Mouse (Mus musculus): ENCODE measurements around the gene Slc45a2.
A peak's percentile ranks its signal among the peaks of the same experiment; 100 is the strongest.
"Not testable (repeated sequence)": the region's sequence is repeated elsewhere in the genome, so short reads cannot be mapped to it uniquely, and the experiment has no call there.

Slc45a2 gene

DNA sequence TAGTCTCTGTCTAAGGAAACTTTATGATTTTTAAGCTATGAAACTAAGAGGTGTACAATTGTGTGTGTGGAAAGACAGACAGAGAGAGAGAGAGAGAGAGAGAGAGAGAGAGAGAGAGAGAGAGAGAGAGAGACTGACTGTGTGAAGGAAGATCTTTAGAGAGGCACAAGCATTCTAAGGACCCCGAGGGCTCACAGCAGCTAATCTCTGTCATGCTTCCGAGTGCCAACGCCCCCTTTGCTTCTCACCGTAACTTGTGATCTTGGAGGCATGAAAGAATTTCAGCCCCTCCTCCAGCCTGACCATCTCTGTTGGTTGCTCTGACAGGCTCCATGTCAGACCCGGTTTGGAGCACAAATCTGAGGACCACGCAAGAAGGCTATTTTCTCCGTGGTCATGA is at the start of gene Slc45a2:
Gene Slc45a2 (plus strand): TSS at position 301 of the 400 bp plus-strand sequence.
- no peak for DNase-seq

DNA sequence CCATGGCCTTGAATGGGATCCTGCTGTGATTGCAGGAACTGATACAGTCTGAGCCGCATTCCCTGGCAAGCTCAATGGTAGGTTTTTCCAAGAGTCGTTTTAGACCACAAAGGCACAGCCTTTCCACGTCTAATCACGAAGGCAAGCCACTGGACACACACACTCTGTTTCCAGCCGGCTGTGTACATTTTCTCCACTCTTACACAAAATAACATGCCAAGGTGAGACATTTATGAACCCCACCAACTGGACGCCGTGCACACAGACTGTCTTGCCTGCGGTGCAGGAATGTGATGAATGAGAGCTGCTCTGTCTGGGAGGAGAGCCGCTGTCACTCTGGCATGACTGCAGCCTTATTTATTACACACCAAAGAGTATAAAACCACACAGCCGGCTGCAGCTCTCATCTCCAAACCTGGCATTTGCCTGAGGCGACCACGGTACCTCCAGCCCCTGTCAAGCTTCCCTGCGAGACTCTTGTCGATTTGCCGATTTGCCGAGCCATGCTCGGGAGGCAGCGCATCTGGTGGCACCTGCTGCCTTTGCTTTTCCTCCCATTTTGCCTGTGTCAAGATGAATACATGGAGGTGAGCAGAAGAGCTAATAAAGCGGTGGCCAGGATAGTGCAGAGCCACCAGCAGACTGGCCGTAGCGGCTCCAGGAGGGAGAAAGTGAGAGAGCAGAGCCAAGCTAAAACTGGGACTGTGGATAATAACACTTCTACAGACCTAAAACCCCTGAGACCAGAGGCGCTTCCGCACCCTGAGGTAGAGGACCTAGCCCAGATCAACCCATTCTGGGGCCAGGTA is 48.4 kb upstream of the Slc45a2 start, which contains the start of gene C1qtnf3:
Gene C1qtnf3 (plus strand): TSS at position 382 of the 809 bp plus-strand sequence.
- DNase-seq: peak in 1 of 2 experiments; percentile 27

DNA sequence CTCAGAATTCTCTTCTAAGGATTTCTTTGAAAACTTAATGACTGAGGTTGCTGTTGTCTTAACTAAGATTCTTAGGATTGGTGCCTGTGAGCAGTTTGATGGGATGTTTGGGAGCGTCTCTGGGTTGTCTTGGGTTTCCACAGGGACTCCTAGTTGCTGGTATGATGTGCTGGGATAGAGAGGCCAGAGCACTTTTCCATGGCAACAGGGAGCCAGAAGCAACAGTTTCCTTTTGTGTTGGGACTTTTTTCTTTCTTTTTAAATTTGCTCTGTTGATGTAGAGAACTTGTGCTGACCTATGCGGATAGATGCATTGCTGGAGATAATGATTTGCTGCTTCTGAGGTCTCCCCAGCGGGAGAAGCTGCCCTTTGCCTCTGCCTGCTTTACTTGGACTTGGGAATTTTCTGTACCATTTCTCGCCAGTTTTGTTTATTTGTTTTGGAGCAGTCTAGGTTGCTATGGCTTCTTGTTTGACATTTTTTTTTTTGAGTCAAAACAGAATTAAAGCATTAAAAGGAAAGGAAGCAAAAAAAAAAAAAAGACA is 47.7 kb upstream of the Slc45a2 start:
- DNase-seq: peak; percentile 47 to 53

DNA sequence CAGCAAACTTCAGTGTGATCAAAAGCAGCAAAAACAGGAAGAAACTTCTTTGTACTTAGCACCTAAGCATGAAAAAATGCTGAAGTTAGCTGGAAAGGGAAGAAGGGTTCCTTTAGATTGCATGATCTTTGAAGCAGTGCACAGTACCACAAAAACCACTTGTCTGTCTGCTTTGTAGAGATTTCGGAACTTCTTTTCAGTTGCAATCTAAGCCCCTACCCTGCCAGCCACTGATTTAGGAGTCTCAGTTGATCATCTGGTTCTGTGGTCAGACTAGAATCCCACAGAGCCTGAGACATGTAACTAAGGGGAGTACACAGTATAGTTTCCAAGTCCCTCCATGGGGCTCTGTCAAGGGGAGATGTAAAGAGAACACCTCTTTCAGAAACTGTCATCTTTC is 47.1 kb upstream of the Slc45a2 start:
- DNase-seq: no peak

DNA sequence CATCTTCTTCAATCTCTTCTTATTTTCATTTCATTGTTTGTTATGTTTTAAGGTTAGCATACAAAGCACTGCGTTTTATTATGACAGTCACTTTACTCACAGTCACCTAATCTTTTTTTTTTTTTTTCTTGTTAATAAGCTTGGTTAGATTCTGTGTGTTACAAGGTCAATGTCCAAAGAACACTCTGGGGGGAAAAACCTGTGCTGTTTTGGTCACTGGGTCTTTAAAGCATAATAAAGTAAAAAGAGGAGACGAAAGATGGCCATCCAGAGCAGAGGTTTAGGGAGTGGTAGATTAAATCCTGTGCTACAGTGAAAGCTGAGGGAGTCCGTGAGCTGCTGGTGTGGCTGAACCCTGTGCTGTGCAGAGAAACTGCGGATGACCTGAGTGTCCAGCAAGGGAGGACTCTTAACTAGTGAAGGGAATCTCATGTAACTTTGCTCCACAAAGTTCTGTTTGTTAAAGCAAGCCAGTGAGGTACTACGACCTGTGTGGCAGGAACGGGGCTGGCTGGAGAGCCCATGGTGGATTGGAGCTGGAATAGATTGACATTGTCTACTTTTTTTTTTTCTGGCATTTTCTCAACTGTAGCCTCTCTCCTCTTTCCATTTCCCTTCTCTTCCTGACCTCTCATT is 46.0 kb upstream of the Slc45a2 start:
- peak; percentile 40 to 54 for DNase-seq

DNA sequence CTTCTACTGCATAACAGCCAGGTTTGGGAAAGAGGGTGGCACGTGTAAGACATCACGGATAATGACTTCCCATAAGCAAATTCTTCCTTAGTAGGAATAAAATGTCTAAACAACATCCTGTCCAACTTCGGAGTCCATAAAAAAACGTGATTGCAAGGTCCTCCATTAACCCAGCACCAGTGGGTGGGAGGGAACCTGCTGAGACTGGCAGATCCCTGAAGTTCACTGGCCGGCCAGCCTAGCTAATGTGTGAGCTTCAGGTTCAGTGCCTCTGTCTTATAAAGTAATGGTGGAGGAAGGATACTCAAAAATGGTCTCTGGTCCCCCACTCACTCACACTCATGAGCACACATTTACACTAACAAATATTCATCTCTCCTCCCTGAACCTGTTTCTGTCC is 45.4 kb upstream of the Slc45a2 start:
- DNase-seq: peak; percentile 69 to 70

DNA sequence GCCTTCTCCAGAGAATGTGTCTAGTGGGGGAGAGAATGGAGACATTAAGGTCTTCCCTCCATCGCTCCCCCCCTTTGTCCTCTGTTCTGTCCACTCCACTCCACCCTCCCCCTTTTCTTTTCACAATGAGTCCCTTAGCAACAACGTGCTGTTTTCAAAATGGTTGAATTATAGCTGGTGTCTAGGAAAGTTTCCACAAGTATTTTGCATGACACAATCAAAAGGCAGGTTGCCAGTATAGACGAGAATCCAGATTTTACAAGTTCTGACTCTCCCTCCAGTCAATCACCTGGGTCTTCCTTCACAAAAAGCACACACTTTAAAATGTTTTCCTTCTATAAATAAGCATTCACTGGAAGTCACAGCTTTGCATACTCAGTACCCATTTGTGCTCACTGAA is 43.8 kb upstream of the Slc45a2 start:
- DNase-seq: no peak

DNA sequence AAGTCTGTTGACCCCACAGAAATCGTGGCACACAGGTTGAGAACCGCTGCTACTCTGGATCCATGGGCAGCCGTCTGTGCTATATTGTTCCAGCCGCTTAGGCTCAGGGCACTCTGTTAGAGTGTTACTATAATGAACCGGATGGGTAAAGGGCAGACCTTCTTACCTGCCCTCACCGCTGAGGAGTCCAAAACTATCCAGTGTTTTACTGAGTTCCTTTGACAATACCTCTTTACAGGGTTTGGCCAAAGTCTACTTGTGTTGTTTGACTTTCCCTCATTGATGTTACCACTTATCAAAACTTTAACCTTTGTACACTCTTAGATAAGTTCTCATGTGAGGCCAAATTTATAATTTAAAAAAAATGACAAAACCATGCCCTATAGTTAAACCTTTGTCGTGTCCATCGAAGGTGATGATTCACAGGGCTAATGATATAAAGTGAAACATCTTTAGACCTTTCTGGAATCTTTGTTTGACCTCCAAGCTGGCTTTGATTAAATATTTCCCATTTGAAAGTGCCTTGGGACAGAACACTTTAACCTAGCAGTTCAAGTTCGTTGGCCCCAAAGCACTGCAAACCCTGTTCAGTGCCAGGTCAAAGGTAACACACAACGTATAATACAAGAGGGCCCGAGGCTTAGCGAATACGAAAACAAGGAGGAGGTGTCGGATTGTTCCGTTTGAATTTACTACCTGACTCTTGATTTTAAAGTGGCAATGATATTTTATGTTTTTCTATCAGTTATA is 41.1 kb upstream of the Slc45a2 start:
- peak; percentile 62 to 69 for DNase-seq

DNA sequence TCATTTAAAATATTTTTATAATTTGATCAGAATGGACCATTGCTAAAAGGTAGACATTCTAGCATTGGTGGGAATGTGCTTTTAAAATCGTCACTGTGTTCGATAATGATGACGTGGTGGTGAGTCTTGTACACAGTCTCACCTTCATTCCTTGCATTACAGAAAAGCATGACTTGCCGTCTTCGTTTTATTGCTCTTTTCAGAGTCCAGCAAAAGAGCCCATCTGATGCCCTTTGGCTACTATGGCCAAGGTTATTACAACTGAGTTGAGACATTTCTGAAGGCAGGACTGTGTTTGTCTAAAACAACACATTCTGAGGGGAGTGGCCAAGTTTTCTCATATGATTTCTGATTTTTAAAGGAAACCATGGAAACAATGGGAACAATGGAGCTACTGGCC is 40.3 kb upstream of the Slc45a2 start:
- no peak for DNase-seq

DNA sequence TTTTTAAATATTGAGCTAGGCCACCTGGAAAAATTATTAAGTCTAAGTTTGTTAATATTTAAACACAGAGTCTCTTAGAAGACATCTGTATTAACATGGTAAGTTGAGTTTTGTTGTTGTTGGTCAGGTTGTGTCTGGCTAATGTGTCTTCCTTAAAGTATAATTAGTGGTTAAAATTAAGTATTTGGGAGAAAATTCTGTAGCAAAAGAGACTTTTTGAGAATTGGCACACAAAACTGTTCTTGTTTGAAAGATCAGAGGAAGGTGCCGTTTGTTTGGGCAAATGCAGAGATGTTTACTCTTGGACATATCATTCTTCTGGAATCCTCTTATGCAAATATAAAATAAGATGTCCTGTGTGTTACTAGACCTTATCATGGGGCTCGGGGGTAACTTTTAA is 37.9 kb upstream of the Slc45a2 start:
- no peak for DNase-seq

DNA sequence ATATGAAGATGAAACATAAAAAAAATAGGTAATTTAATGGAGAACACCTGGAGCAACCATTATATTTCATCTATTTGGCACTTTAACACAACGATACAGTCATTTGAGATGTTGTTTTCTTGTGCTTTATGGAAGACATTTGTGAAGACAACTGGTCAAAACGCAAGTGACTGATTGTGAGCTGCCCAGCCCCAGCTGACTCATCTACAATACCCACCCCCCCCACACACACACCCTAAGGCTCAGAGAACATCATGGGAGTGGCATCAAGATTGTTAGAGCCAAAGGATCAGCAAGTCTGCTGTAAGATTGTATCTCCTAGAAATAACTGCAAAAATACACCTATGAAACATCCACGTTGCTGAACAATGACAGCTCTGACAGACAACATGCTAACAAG is 31.1 kb upstream of the Slc45a2 start:
- no peak for DNase-seq

DNA sequence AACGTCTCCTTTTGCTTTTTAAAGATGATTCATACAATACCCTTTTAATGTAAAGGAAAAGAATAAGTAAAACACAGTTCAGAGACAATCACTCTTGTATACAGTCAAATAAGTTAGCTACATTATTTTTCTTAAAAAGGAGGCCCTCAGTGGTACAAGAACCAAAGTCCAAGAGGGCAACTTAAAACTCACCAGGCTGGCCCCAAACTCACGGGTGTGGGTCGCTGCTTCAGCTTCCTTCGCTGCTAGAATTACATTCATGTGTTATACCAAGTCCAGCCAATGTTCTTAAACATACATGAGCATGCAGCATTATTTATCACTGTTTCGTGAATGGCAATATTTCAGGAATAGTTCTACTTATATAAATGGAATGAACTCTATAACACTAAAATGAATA is 29.7 kb upstream of the Slc45a2 start:
- peak in 1 of 2 experiments; percentile 41 for DNase-seq

DNA sequence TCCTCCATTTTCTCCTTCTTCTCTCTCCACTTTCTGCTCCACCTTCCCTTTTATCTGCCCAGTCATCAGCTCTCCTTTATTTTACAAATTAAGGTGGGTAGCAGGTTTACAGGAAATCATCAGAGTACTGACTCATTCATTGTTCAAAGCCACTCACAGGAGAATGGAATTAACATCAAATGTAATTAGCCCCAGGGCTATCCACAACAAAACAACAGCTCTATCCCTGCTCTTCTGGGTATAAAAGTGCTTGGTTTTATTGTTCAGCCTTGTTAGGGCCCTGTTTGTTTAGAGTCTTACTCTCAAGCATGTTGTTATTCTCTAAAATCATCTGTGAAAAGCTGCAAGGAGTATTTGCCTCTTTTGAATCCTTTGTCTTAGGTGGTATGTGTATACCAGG is 23.4 kb upstream of the Slc45a2 start:
- no peak for DNase-seq

DNA sequence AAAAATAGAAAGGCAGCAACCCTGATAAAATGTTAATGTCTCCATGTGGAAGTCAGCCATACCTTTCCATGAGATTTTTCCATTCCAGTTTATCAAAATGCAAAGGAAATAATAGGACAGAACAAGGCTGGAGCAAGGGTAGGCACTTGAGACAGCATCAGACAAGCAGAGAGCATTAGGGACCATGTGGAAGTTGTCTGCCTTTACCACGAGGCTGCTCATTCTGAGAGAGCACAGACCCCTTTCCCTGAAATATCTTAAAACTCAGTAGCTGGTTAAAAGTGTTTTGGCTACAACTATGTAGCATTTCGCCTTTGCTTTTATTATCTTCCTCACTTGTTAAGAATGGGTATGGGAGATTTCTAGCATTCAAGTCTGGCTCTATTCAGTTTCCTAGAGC is 19.8 kb upstream of the Slc45a2 start:
- no peak for DNase-seq

DNA sequence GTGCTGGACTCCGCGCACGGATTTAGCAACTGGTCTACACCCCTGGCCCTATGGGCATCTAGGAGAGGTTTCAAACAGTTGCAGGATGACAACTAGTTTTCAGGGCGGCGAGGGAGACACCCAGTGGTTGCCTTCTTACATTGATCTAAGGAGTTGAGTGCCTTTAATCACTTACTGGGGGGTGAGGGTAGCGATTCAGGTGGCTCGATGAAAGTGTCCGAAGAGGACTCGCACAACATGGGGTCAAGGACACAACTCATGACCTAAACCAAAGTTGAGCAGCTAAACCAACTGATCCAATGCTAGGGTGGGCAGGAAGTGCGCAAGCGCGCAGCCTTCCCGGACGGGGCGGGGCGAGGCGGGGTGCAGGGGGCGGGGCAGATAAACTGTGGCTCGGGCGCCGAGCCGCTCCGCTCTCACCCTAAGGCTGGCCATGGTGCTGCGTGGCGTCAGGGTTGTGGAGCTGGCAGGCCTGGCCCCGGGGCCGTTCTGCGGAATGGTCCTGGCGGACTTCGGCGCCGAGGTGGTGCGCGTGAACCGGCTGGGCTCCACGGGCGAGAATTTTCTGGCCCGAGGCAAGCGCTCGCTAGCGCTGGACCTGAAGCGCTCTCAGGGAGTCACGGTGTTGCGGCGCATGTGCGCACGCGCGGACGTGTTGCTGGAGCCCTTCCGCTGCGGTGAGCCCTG is 19.0 kb upstream of the Slc45a2 start, which contains the start of gene Amacr:
Gene Amacr (plus strand): TSS at position 380 of the 687 bp plus-strand sequence.
- DNase-seq: peak; percentile 89

DNA sequence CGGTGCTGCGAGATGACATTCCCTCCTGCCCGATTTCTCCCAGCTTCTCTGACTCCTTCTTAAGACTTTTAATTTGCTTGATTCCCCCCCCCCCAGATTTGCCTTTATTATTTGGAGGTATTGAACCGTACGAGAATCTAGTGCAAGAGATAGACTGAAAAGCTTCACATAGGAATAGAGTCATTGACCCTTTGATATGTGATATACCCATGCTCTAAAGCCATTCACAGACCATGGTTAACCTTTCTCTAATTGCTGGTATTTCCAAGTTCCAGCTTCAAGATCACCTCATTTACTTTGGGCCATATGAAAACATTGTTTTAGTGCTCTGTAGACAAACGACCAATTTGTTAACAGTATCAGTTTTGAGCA is 18.5 kb upstream of the Slc45a2 start:
- no peak for DNase-seq

DNA sequence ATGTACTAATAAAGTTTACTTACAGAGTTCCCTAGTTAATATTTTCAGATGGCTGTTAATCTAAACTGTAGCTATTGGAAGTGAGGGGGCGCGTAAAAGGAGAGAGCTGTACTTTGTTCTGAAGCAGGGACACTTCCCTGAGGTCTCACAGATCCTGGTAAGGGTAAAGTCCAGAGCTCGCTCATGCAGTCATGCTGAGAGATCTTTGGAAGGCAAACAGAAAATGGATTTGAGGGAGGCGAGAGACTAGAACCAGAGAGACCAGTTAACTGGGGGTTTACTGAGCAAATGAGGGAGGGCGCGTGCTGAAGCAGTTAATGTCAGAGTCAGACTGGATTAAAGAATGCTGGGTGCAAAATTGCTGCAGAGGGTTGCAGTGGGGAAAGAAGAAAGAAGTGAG is 14.8 kb upstream of the Slc45a2 start:
- peak; percentile 68 to 77 for DNase-seq

DNA sequence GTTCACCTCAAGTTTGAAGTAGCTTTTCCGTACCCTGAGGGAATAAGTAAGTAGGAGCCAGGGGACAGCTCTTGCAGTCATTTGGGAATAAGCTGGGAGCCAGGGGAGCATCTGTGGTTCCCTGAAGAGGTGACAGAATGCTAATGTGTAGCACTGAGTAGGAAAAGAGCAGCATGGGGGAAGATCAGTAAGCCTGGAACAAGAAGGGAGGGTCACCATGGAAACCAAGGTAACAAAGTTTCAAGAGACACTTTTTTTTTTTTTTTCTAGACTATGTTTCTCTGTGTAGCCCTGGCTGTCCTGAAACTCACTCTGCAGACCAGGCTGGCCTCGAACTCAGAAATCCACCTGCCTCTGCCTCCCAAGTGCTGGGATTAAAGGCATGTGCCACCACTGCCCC is 14.0 kb upstream of the Slc45a2 start:
- DNase-seq: not testable (repeated sequence)

DNA sequence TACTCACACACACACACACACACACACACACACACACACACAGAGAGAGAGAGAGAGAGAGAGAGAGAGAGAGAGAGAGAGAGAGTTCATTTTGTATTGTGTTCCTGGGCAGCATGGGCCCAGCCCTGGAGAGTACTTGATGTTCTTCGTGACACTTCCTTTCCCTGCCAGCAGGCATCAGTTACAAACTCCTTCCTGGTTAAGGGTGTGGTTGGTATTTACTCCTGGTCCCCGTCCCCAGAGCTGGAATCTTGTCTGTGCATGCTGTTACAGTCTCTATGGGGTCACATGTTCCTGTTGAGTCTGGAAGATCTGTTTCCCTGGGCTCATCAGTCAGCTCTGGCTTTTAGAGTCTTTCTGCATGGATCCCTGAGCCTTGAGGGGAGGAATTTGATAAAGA is 10.1 kb upstream of the Slc45a2 start:
- no peak for DNase-seq

DNA sequence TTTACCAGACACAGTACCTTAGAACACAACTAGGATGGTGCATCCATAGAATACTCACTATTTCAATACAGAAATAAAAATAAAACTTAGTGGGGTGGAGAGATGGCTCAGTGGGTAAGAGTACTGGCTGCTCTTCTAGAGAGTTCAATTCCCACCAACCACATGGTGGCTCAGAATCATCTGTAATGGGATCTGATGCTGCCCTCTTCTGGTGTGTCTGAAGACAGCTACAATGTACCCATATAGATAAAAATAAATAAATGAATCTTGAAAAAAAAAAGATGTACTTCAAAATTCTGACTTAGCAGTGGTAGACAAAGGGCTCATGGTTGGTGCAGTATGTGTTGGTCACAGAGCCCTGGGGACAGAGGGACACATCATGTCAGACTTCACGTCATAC is 9.0 kb upstream of the Slc45a2 start:
- DNase-seq: no peak

DNA sequence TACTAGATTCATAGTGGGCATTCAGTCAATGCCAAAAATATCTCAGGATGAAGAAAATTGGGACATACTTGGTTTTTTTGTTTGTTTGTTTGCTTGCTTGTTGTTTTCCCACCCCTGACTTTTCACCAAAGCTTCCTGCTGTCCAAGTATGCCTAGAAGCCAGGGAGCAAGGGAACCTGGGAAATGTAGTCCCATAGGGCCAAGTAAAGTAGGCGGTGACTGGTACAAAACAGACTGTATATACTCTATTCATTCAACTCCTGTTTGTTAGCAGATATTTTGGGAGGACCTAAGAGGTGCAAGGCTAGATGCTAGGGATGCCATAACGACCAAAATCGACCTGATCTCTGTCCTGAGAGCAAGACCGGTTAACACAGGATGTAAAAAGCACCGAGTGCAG is 689 bp upstream of the Slc45a2 start:
- no peak for DNase-seq

DNA sequence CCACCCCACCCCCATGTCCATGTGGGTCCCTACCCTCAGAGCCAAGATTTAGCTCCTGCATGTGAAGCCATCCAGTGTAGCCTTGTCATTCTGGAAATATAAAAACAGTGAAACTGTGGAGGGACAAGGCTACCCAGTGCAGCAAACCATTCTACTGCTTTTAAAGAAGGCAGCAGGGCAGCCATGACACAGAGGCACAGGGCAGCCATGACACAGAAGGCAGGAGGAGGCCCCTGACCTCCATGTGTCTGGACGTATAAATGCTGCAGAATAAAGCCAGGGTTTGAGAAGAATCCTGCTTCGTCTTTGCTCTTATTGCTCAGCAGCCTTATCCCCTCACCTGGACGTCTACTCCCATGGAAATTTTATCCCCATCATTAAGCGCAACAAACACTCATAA is 3.3 kb downstream of the Slc45a2 start:
- no peak for DNase-seq

DNA sequence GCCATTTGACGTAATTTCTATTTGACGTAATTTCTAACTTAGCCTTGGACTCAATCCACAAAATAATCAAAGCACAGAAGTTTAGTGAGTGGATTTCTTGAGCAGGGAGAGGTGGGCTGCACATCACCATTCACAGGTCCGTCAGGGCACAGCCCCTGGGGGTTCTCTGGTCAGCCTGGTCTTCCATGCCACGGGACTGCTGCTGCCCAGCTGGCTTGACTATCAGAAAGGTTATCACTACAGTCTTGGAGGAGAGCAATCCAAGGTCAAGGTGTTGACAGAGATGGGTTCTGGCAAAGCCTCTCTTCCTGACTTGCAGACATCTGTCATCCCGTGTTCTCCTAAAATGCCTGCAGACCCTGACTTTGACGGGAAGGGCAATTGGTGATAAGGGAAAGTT is 4.1 kb downstream of the Slc45a2 start:
- no peak for DNase-seq
